Mouse (Mus musculus) neural tube, embryonic 12.5 days (tissue): ENCODE results near the gene Cox5b. TPM values are rescaled to one million over a fixed set of nuclear protein-coding genes. Genes with fewer than 3 reads are reported as not detected.

Source experiments
- ATAC-seq: fragments of 200-750 bp; cut with Nextera tagmentation; 2 replicates; pipeline ENCODE4 v1.8.0; 2017; ENCODE audit warnings: low read depth, mild to moderate bottlenecking, moderate TSS enrichment, moderate library complexity; ENCODE audit not compliant: low FRiP score
- H3K27ac ChIP-seq: fragments of 300-500 bp; sonication (generic); 2 replicates; pipeline ENCODE4 v1.5.1; 2016
- H3K27me3 ChIP-seq: fragments of 300-500 bp; sonication (generic); replicated peaks from 2 replicates; pipeline ENCODE4 v1.6.1; 2016; ENCODE audit warnings: mild to moderate bottlenecking
- H3K36me3 ChIP-seq: fragments of 300-500 bp; sonication (generic); 2 replicates; pipeline ENCODE4 v1.6.1; 2016; ENCODE audit warnings: mild to moderate bottlenecking
- H3K4me1 ChIP-seq: fragments of 300-500 bp; sonication (generic); 2 replicates; pipeline ENCODE4 v1.6.1; 2016
- H3K4me2 ChIP-seq: fragments of 300-500 bp; sonication (generic); replicated peaks from 2 replicates; pipeline ENCODE4 v1.6.1; 2016; ENCODE audit warnings: mild to moderate bottlenecking
- H3K4me3 ChIP-seq: fragments of 300-500 bp; sonication (generic); 2 replicates; pipeline ENCODE4 v1.5.1; 2016
- H3K9ac ChIP-seq: fragments of 300-500 bp; sonication (generic); 2 replicates; pipeline ENCODE4 v1.6.1; 2016; ENCODE audit warnings: mild to moderate bottlenecking
- H3K9me3 ChIP-seq: fragments of 300-500 bp; sonication (generic); 2 replicates; pipeline ENCODE4 v1.6.1; 2016; ENCODE audit warnings: mild to moderate bottlenecking
- WGBS: fragments of 180-500 bp; shearing (Covaris S2); methylation state at CpG from one replicate; pipeline ENCODE4 v1.1.7; 2016; 5-methylcytosine and 5-hydroxymethylcytosine counted together
- polyA plus RNA-seq: library from polyadenylated mRNA; unstranded; fragments of >200 nt; fragmentation: Nextera tagmentation; extraction: Ambion mirVana; gene quantifications from 2 replicates; pipeline ENCODE4 v1.2.1, GENCODE M21; 2016

Cox5b gene
- polyA plus RNA-seq, 1 experiment from 2014 or later: 537 TPM

- no peak overlapping the region for H3K9ac ChIP-seq
- no peak overlapping the region for H3K4me3 ChIP-seq
- H3K27me3 ChIP-seq: no peaks in the 10 kb centered on the region
- H3K9me3 ChIP-seq: no peaks in the 10 kb centered on the region
- H3K4me2 ChIP-seq: no peak overlapping the region
- H3K4me1 ChIP-seq: peaks cover 7% of the 10 kb centered on the region
- H3K36me3 ChIP-seq: peaks cover 50% of the 10 kb centered on the region
- H3K27ac ChIP-seq: no peak overlapping the region
- no peak for ATAC-seq
- 70% methylated on average over 5 of the region's 5 CpGs for WGBS
These were observed 5.8 kb downstream of the Cox5b start for GRCm38 (mm10) chr1:36697030-36697429.

DNA sequence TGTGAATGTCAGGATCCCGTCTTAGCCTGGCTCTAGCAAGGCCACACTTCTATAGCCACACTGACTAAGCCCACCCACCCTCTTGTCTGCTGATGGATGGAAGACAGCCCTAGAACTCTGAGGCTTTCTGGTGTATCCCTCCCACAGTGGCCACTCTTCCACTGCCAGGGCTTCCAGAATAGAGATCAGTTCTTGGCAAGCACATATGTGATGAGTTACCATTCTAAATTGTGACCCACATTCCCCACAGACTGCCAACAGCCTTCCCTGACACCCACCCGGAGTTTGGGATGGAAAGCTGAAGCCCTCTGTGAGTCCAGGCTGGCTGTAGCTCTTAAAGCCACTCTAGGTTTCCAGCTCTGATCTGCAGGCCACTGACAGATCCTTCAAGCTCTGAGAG lies 15.9 kb downstream of the Cox5b start:
- Histone ChIP-seq H3K36me3 (peaks cover 52% of the 10 kb centered on the region), H3K4me2 (no peak overlapping the region), H3K4me1 (peaks cover 12% of the 10 kb centered on the region), H3K27me3 (no peaks in the 10 kb centered on the region), H3K9me3 (no peaks in the 10 kb centered on the region), H3K27ac (no peak overlapping the region), H3K4me3 (no peak overlapping the region), H3K9ac (no peak overlapping the region)
- no peak for ATAC-seq
- 78% methylated on average over 2 of the region's 2 CpGs for WGBS

GRCm38 (mm10) chr1:36707797-36708196 lies 16.5 kb downstream of the Cox5b start:
- Histone ChIP-seq H3K27ac (no peak overlapping the region), H3K27me3 (no peaks in the 10 kb centered on the region), H3K9ac (peak overlapping the region; percentile 87; the same call in 1 of the 2 replicates), H3K4me3 (no peak overlapping the region), H3K4me1 (peaks cover 12% of the 10 kb centered on the region), H3K9me3 (no peaks in the 10 kb centered on the region), H3K36me3 (peaks cover 46% of the 10 kb centered on the region), H3K4me2 (peak overlapping the region; percentile 81; the same call in 1 of the 2 replicates)
- ATAC-seq: no peak
- WGBS: 64% methylated on average over 3 of the region's 3 CpGs

- ATAC-seq: no peak
- Histone ChIP-seq H3K36me3 (peaks cover 38% of the 10 kb centered on the region), H3K27me3 (no peaks in the 10 kb centered on the region), H3K27ac (no peak overlapping the region), H3K4me1 (peaks cover 12% of the 10 kb centered on the region), H3K4me3 (peak overlapping the region; percentile 92), H3K9me3 (no peaks in the 10 kb centered on the region), H3K4me2 (peak overlapping the region; percentile 81), H3K9ac (peak overlapping the region; percentile 87)
- WGBS: 89% methylated on average over 1 of the region's 1 CpGs
These were observed 17.4 kb downstream of the Cox5b start for GRCm38 (mm10) chr1:36708626-36709025.

GRCm38 (mm10) chr1:36709055-36709853 lies 18.0 kb downstream of the Cox5b start:
- ATAC-seq: peak; percentile 84
- peak overlapping the region; percentile 81 for H3K4me2 ChIP-seq
- peak overlapping the region; percentile 63; the same call in 1 of the 2 replicates for H3K27ac ChIP-seq
- H3K36me3 ChIP-seq: peaks cover 32% of the 10 kb centered on the region
- peak overlapping the region; percentile 87 for H3K9ac ChIP-seq
- no peaks in the 10 kb centered on the region for H3K27me3 ChIP-seq
- peaks cover 12% of the 10 kb centered on the region for H3K4me1 ChIP-seq
- under 1% methylated on average over 33 of the region's 33 CpGs for WGBS
- no peaks in the 10 kb centered on the region for H3K9me3 ChIP-seq
- H3K4me3 ChIP-seq: peak overlapping the region; percentile 92

DNA sequence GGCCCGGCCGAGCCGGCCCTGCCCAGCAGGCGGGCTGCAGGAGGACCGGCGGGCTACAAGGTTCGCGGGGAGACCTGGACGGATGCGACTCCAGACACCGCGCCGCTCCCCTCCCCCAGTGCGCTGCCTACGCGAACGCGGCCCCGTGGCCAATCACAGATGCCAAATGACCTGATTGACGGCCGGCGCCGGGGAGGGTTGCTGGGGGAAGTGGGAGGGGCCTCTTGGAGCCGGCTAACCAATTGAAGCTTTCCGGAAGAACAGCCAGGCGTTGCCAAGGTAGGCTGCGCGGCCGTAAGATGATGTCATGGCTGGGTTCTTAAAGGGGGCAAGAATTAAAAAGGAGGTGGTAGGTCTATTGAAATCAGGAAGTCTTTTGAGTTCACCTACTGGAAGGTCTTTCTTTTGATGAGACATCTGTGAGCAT lies 18.6 kb downstream of the Cox5b start, which contains the start of gene 4933424G06Rik:
Gene 4933424G06Rik (plus strand): TSS at position 296 of the 427 bp plus-strand sequence.
- ATAC-seq: peak; percentile 97
- Histone ChIP-seq H3K4me2 (peak within 1 kb of the TSS; percentile 81), H3K9me3 (no peaks in the 10 kb centered on the region), H3K4me3 (peak within 1 kb of the TSS; percentile 92), H3K9ac (peak within 1 kb of the TSS; percentile 87), H3K27me3 (no peaks in the 10 kb centered on the region), H3K36me3 (peaks cover 26% of the 10 kb centered on the region), H3K27ac (peak within 1 kb of the TSS; percentile 63; the same call in 1 of the 2 replicates), H3K4me1 (peaks cover 12% of the 10 kb centered on the region)
- under 1% methylated on average over 29 of the region's 29 CpGs for WGBS

- WGBS: 95% methylated on average over 2 of the region's 2 CpGs
- Histone ChIP-seq H3K27me3 (no peaks in the 10 kb centered on the region), H3K4me3 (no peak overlapping the region), H3K4me1 (peaks cover 12% of the 10 kb centered on the region), H3K36me3 (peaks cover 13% of the 10 kb centered on the region), H3K27ac (no peak overlapping the region), H3K4me2 (no peak overlapping the region), H3K9me3 (no peaks in the 10 kb centered on the region), H3K9ac (no peak overlapping the region)
- no peak for ATAC-seq
These were observed 19.9 kb downstream of the Cox5b start for GRCm38 (mm10) chr1:36711104-36711503.

GRCm38 (mm10) chr1:36714311-36714710 lies 23.1 kb downstream of the Cox5b start, which contains the start of gene Actr1b:
Gene Actr1b, minus strand, starts transcription at chr1:36714422.
- Histone ChIP-seq H3K27ac (no peak within 1 kb of the TSS), H3K4me1 (no peaks in the 10 kb centered on the region), H3K9me3 (no peaks in the 10 kb centered on the region), H3K36me3 (no peaks in the 10 kb centered on the region), H3K4me3 (no peak within 1 kb of the TSS), H3K9ac (no peak within 1 kb of the TSS), H3K27me3 (no peaks in the 10 kb centered on the region), H3K4me2 (no peak within 1 kb of the TSS)
- no peak for ATAC-seq
- WGBS: 76% methylated on average over 5 of the region's 5 CpGs

DNA sequence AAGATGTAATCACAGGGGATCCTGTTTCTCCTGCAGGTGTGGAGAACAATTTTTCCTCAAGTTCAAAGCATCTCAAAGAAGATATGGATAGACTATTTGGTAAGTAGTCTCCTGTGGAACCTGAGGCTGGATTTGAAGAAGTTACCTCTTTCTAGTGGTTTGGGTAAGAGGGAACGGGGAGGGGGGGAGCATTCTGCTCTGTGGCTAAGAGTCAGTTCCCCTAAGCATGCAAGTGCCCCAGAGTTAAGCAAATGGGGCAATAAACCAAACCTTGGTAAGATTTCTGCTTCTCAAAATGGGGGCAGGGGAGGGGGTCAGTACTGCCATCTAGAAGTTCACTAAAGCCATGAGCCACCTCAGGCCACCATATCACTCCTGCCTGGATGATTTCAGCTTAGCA lies 27.5 kb downstream of the Cox5b start:
- H3K27me3 ChIP-seq: no peaks in the 10 kb centered on the region
- peaks cover 6% of the 10 kb centered on the region; the same call in 1 of the 2 replicates for H3K4me1 ChIP-seq
- no peaks in the 10 kb centered on the region for H3K36me3 ChIP-seq
- H3K4me2 ChIP-seq: no peak overlapping the region
- ATAC-seq: no peak
- H3K27ac ChIP-seq: no peak overlapping the region
- no peak overlapping the region for H3K9ac ChIP-seq
- no peaks in the 10 kb centered on the region for H3K9me3 ChIP-seq
- H3K4me3 ChIP-seq: no peak overlapping the region
- WGBS: 80% methylated on average over 1 of the region's 1 CpGs

DNA sequence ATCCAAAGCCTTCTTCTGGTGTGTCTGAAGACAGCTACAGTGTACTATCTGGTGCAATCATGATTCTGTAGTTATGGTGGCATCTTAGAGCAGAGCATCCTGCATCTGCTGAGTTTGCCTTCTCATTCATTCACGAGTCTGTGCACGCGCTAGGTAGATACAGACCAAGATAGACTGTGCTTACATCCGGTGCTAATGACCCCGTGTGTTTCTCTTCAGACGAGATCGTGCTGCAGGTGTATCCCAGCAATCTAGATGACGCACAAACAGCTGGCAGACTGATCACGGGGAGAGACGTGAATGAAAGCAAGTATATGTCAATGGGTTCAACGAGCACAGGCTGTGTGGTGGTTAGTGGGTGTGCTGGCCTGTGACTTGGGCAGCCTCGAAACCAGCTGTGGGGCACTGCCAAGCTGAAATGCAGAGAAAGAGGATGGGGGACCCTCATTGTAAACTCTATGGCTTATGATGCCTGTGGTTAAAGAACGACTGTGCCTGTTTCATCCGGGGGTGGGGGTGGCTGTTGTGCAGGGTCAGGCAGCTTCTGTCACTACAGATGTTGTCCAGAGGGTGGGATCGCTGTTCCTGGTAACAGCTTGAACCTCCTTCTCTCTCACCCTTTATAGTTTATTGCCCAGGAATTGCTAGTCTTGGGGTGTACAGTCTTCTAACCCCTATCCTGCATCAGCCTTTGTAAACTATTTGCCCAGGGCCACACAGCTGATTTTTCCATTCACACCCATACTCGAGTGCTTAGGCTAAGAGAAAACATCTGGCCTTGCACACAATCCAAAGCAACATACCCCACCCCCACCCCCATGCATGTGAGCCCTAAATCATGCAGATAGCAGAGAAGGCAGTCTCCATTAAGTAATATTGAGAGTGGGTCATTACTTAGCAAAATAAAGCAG lies 32.2 kb downstream of the Cox5b start:
- H3K36me3 ChIP-seq: no peaks in the 10 kb centered on the region
- H3K4me1 ChIP-seq: peaks cover 6% of the 10 kb centered on the region; the same call in 1 of the 2 replicates
- H3K27me3 ChIP-seq: no peaks in the 10 kb centered on the region
- WGBS: 61% methylated on average over 16 of the region's 16 CpGs
- H3K27ac ChIP-seq: no peak overlapping the region
- no peaks in the 10 kb centered on the region for H3K9me3 ChIP-seq
- no peak overlapping the region for H3K4me2 ChIP-seq
- no peak overlapping the region for H3K4me3 ChIP-seq
- no peak for ATAC-seq
- H3K9ac ChIP-seq: no peak overlapping the region

- H3K4me2 ChIP-seq: no peak overlapping the region
- no peak overlapping the region for H3K4me3 ChIP-seq
- no peak overlapping the region for H3K27ac ChIP-seq
- H3K27me3 ChIP-seq: no peaks in the 10 kb centered on the region
- no peak for ATAC-seq
- peaks cover 6% of the 10 kb centered on the region; the same call in 1 of the 2 replicates for H3K4me1 ChIP-seq
- H3K36me3 ChIP-seq: no peaks in the 10 kb centered on the region
- WGBS: 35% methylated on average over 4 of the region's 4 CpGs
- no peak overlapping the region for H3K9ac ChIP-seq
- H3K9me3 ChIP-seq: no peaks in the 10 kb centered on the region
These were observed 32.8 kb downstream of the Cox5b start for GRCm38 (mm10) chr1:36724057-36724431.

- H3K9ac ChIP-seq: no peak overlapping the region
- no peak for ATAC-seq
These were observed 46.1 kb downstream of the Cox5b start for GRCm38 (mm10) chr1:36737300-36737699.

More at GRCm38 (mm10) chr1:36737300-36737699, 46.1 kb downstream of the Cox5b start:
- Histone ChIP-seq H3K9me3 (no peaks in the 10 kb centered on the region), H3K36me3 (no peaks in the 10 kb centered on the region), H3K4me3 (no peak overlapping the region), H3K27me3 (no peaks in the 10 kb centered on the region), H3K27ac (no peak overlapping the region), H3K4me1 (no peaks in the 10 kb centered on the region), H3K4me2 (no peak overlapping the region)
- 16% methylated on average over 4 of the region's 4 CpGs for WGBS
